Mouse (Mus musculus): ENCODE measurements around the gene Cd300lf. TPM values are rescaled to one million over a fixed set of nuclear protein-coding genes. Genes with fewer than 3 reads are reported as not detected.

Gene Cd300lf
- polyA plus RNA-seq, 1 experiment from 2014 or later, result 0.34 TPM

GRCm38 (mm10) chr11:115103470-115104413 is 30.1 kb downstream of the Cd300lf start:
- Histone ChIP-seq H3K4me1 (ENCODE audit: control insufficient read depth, insufficient read depth, low read length) (0 out of 2 replicates have a peak, but pooled peaks cover 2% of the 10 kb centered on the region), H3K9ac (ENCODE audit: low read depth, low read length) (no peak overlapping the region), H3K27ac (ENCODE audit: low read length) (no peak overlapping the region), H3K27me3 (ENCODE audit: control insufficient read depth, insufficient read depth, low read depth, low read length) (no peaks in the 10 kb centered on the region), H3K4me3 (ENCODE audit: low read depth, low read length) (no peak overlapping the region), H3K9me3 (replicated peaks; ENCODE audit: control insufficient read depth, low read length, poor library complexity, severe bottlenecking) (no peaks in the 10 kb centered on the region), H3K36me3 (ENCODE audit: control insufficient read depth, insufficient read depth, low read length) (no peaks in the 10 kb centered on the region), H3K4me2 (ENCODE audit: low read length) (no peak overlapping the region)
- 90% methylated on average over 25 of the region's 25 CpGs for WGBS
- ATAC-seq, result no peak

- no peak overlapping the region for H3K4me2 ChIP-seq (ENCODE audit: low read length)
- ATAC-seq, result no peak
- H3K36me3 ChIP-seq (ENCODE audit: control insufficient read depth, insufficient read depth, low read length), result no peaks in the 10 kb centered on the region
- H3K9me3 ChIP-seq (replicated peaks; ENCODE audit: control insufficient read depth, low read length, poor library complexity, severe bottlenecking), result no peaks in the 10 kb centered on the region
- H3K27ac ChIP-seq (ENCODE audit: low read length), result no peak overlapping the region
- no peaks in the 10 kb centered on the region for H3K4me1 ChIP-seq (ENCODE audit: control insufficient read depth, insufficient read depth, low read length)
- no peaks in the 10 kb centered on the region for H3K27me3 ChIP-seq (ENCODE audit: control insufficient read depth, insufficient read depth, low read depth, low read length)
- 94% methylated on average over 9 of the region's 9 CpGs for WGBS
- H3K4me3 ChIP-seq (ENCODE audit: low read depth, low read length), result no peak overlapping the region
- no peak overlapping the region for H3K9ac ChIP-seq (ENCODE audit: low read depth, low read length)
Observed at GRCm38 (mm10) chr11:115102116-115102515, 31.7 kb downstream of the Cd300lf start.

- WGBS, result 73% methylated on average over 6 of the region's 6 CpGs
- H3K9me3 ChIP-seq (replicated peaks; ENCODE audit: control insufficient read depth, low read length, poor library complexity, severe bottlenecking), result no peaks in the 10 kb centered on the region
- no peak overlapping the region for H3K9ac ChIP-seq (ENCODE audit: low read depth, low read length)
- ATAC-seq, result no peak
- H3K27ac ChIP-seq (ENCODE audit: low read length), result no peak overlapping the region
- H3K4me2 ChIP-seq (ENCODE audit: low read length), result no peak overlapping the region
- no peaks in the 10 kb centered on the region for H3K27me3 ChIP-seq (ENCODE audit: control insufficient read depth, insufficient read depth, low read depth, low read length)
- H3K36me3 ChIP-seq (ENCODE audit: control insufficient read depth, insufficient read depth, low read length), result no peaks in the 10 kb centered on the region
- no peaks in the 10 kb centered on the region for H3K4me1 ChIP-seq (ENCODE audit: control insufficient read depth, insufficient read depth, low read length)
- no peak overlapping the region for H3K4me3 ChIP-seq (ENCODE audit: low read depth, low read length)
Observed at GRCm38 (mm10) chr11:115101615-115102051, 32.2 kb downstream of the Cd300lf start.

GRCm38 (mm10) chr11:115100741-115101140 is 33.1 kb downstream of the Cd300lf start:
- H3K4me1 ChIP-seq (ENCODE audit: control insufficient read depth, insufficient read depth, low read length), result no peaks in the 10 kb centered on the region
- no peak overlapping the region for H3K9ac ChIP-seq (ENCODE audit: low read depth, low read length)
- WGBS, result 72% methylated on average over 7 of the region's 7 CpGs
- no peak overlapping the region for H3K4me2 ChIP-seq (ENCODE audit: low read length)
- ATAC-seq, result no peak
- no peak overlapping the region for H3K27ac ChIP-seq (ENCODE audit: low read length)
- H3K36me3 ChIP-seq (ENCODE audit: control insufficient read depth, insufficient read depth, low read length), result no peaks in the 10 kb centered on the region
- H3K9me3 ChIP-seq (replicated peaks; ENCODE audit: control insufficient read depth, low read length, poor library complexity, severe bottlenecking), result no peaks in the 10 kb centered on the region
- no peak overlapping the region for H3K4me3 ChIP-seq (ENCODE audit: low read depth, low read length)
- no peaks in the 10 kb centered on the region for H3K27me3 ChIP-seq (ENCODE audit: control insufficient read depth, insufficient read depth, low read depth, low read length)

GRCm38 (mm10) chr11:115100032-115100621 is 33.7 kb downstream of the Cd300lf start:
- Histone ChIP-seq H3K27me3 (ENCODE audit: control insufficient read depth, insufficient read depth, low read depth, low read length) (no peaks in the 10 kb centered on the region), H3K27ac (ENCODE audit: low read length) (no peak overlapping the region), H3K9me3 (replicated peaks; ENCODE audit: control insufficient read depth, low read length, poor library complexity, severe bottlenecking) (no peaks in the 10 kb centered on the region), H3K4me1 (ENCODE audit: control insufficient read depth, insufficient read depth, low read length) (no peaks in the 10 kb centered on the region), H3K9ac (ENCODE audit: low read depth, low read length) (no peak overlapping the region), H3K4me3 (ENCODE audit: low read depth, low read length) (no peak overlapping the region), H3K36me3 (ENCODE audit: control insufficient read depth, insufficient read depth, low read length) (no peaks in the 10 kb centered on the region), H3K4me2 (ENCODE audit: low read length) (no peak overlapping the region)
- 82% methylated on average over 5 of the region's 5 CpGs for WGBS
- no peak for ATAC-seq

GRCm38 (mm10) chr11:115099241-115099840 is 34.5 kb downstream of the Cd300lf start:
- Histone ChIP-seq H3K4me2 (ENCODE audit: low read length) (no peak overlapping the region), H3K4me3 (ENCODE audit: low read depth, low read length) (no peak overlapping the region), H3K9ac (ENCODE audit: low read depth, low read length) (no peak overlapping the region), H3K27ac (ENCODE audit: low read length) (no peak overlapping the region), H3K4me1 (ENCODE audit: control insufficient read depth, insufficient read depth, low read length) (no peaks in the 10 kb centered on the region), H3K27me3 (ENCODE audit: control insufficient read depth, insufficient read depth, low read depth, low read length) (no peaks in the 10 kb centered on the region), H3K9me3 (replicated peaks; ENCODE audit: control insufficient read depth, low read length, poor library complexity, severe bottlenecking) (no peaks in the 10 kb centered on the region), H3K36me3 (ENCODE audit: control insufficient read depth, insufficient read depth, low read length) (no peaks in the 10 kb centered on the region)
- no peak for ATAC-seq
- 83% methylated on average over 16 of the region's 16 CpGs for WGBS

- no peak overlapping the region for H3K4me2 ChIP-seq (ENCODE audit: low read length)
- no peaks in the 10 kb centered on the region for H3K9me3 ChIP-seq (replicated peaks; ENCODE audit: control insufficient read depth, low read length, poor library complexity, severe bottlenecking)
- no peak overlapping the region for H3K4me3 ChIP-seq (ENCODE audit: low read depth, low read length)
- H3K4me1 ChIP-seq (ENCODE audit: control insufficient read depth, insufficient read depth, low read length), result no peaks in the 10 kb centered on the region
- WGBS, result 64% methylated on average over 10 of the region's 10 CpGs
- ATAC-seq, result no peak
- no peaks in the 10 kb centered on the region for H3K27me3 ChIP-seq (ENCODE audit: control insufficient read depth, insufficient read depth, low read depth, low read length)
- H3K27ac ChIP-seq (ENCODE audit: low read length), result no peak overlapping the region
- no peaks in the 10 kb centered on the region for H3K36me3 ChIP-seq (ENCODE audit: control insufficient read depth, insufficient read depth, low read length)
- H3K9ac ChIP-seq (ENCODE audit: low read depth, low read length), result no peak overlapping the region
Observed at GRCm38 (mm10) chr11:115098203-115098932, 35.4 kb downstream of the Cd300lf start.

GRCm38 (mm10) chr11:115092140-115092539 is 41.7 kb downstream of the Cd300lf start:
- H3K9ac ChIP-seq (ENCODE audit: low read depth, low read length), result 0 out of 2 replicates have a peak overlapping the region, but pooled peaks have one; percentile 54
- H3K4me2 ChIP-seq (ENCODE audit: low read length), result peak overlapping the region; percentile 56

More at GRCm38 (mm10) chr11:115092140-115092539, 41.7 kb downstream of the Cd300lf start:
- Histone ChIP-seq H3K36me3 (ENCODE audit: control insufficient read depth, insufficient read depth, low read length) (no peaks in the 10 kb centered on the region), H3K27ac (ENCODE audit: low read length) (no peak overlapping the region), H3K4me3 (ENCODE audit: low read depth, low read length) (peak overlapping the region; percentile 30; the same call in 1 of the 2 replicates), H3K4me1 (ENCODE audit: control insufficient read depth, insufficient read depth, low read length) (peaks cover 10% of the 10 kb centered on the region), H3K27me3 (ENCODE audit: control insufficient read depth, insufficient read depth, low read depth, low read length) (peaks cover 16% of the 10 kb centered on the region), H3K9me3 (replicated peaks; ENCODE audit: control insufficient read depth, low read length, poor library complexity, severe bottlenecking) (no peaks in the 10 kb centered on the region)
- WGBS, result 7% methylated on average over 4 of the region's 4 CpGs
- ATAC-seq, result no peak
